Mouse (Mus musculus) cerebellum, adult 2 months (tissue): ENCODE results near the gene Dsn1.

Source experiments
- CTCF ChIP-seq: fragments of 200-500 bp; IDR thresholded peaks from 2 replicates; pipeline ENCODE4 v1.5.1; 2011; ENCODE audit warnings: low read depth, mild to moderate bottlenecking, control low read depth, low read length, moderate library complexity, borderline replicate concordance; ENCODE audit not compliant: insufficient read depth
- POLR2A ChIP-seq: fragments of 200-500 bp; IDR thresholded peaks from 2 replicates; pipeline ENCODE4 v1.6.1; 2011; ENCODE audit warnings: low read length, control low read depth, borderline replicate concordance; ENCODE audit not compliant: insufficient read depth

DNA sequence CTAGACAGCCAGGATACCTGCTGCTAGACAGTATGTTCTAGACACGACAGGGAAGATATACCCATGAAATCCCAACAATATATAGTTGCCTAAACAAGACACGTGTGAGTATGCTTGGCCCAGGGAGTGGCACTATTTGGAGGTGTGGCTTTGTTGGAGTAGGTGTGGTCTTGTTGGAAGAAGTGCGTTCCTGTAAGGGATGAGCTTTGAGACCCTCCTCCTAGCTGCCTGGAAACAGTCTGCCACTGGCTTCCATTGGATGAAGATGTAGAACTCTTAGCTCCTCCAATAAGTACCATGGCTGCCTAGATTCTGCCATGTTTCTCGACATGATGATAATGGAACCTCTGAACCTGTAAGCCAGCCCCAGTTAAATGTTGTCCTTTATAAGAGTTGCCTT lies 25.7 kb downstream of the Dsn1 start:
- no peak for TF ChIP-seq CTCF
- no peak for TF ChIP-seq POLR2A
